Mouse (Mus musculus): Measurements from ENCODE around the gene Cd248.
A peak's percentile ranks its signal among the peaks of the same experiment; 100 is the strongest.
"Not testable (repeated sequence)": the region's sequence is repeated elsewhere in the genome, so short reads cannot be mapped to it uniquely, and the experiment has no call there.

Gene Cd248

DNA sequence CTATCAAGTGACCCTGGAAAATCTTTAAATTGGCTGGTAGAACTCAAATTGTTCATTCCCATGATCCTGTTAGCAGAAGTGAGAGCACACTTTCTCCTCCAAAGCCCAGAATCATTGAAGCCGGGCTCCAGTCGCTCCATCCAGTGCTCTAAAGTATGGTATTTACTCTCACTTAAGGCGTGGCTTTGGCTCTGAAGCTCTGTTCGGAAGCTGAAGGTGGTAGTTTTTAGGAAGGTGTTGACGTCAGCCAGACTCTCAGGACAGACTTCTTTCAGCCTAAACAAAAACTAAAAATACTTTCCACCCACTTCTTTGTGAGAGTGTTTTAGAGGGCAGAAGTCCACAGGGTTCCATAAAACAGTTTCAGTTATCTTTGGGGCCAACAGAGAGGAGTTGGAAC is 5.6 kb downstream of the Cd248 start:
- DNase-seq (ENCODE audit: low spot score) = no peak

DNA sequence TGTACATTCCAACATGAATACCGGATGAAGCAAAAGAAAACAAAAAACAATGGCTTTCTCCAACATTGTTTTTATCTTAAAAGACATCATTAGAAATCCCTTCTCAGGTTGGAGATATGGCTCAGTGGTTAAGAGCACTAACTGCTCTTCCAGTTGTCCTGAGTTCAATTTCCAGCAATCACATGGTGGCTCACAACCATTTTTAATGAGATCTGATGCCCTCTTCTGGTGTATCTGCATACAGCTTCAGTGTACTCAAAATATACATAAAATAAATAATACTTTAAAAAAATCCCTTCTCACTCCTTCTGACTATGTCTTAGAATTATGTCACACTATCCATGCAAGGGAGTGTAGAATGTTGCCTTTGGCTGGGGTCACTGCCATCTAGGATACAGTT is 11.4 kb downstream of the Cd248 start:
- no peak for DNase-seq (ENCODE audit: low spot score)

DNA sequence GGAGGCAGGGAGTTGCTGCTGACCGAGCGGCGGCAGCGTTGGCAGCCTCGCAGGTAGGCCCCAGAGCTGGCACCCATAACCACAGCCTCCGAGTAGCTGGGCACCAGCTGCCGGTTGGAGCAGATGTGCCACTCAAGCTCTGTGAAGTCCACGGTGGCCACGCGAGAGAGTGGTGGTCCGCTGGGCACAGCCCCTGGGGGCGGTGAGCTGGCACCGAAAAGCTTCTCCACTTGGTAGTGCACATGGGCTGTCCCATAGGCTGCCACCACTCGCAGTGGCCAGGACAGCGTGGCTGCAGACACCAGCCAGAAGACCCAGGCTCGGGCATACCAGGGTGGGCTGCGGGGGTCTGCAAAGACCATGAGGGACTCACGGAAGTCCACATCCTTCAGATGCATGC is 14.1 kb downstream of the Cd248 start:
- DNase-seq (ENCODE audit: low spot score) = no peak

DNA sequence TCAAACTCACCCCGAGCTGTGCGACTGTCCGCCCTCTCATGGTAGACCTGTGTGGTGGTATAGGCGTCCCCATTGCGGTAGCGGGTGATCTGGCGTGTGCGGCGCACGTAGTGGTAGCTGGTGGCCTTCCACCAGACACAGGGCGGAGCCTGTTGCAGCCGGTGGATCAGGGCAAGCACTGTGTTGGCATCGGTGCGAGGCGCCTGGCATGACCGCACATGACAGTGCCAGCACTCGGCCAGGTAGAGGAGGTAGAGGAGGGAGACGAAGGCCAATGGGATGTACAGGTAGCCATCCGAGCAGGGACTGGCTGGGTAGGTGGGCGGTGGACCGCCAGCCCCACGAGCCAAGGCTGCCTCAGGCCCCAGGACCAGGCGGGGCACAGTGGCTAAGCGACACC is 14.7 kb downstream of the Cd248 start:
- no peak for DNase-seq (ENCODE audit: low spot score)

DNA sequence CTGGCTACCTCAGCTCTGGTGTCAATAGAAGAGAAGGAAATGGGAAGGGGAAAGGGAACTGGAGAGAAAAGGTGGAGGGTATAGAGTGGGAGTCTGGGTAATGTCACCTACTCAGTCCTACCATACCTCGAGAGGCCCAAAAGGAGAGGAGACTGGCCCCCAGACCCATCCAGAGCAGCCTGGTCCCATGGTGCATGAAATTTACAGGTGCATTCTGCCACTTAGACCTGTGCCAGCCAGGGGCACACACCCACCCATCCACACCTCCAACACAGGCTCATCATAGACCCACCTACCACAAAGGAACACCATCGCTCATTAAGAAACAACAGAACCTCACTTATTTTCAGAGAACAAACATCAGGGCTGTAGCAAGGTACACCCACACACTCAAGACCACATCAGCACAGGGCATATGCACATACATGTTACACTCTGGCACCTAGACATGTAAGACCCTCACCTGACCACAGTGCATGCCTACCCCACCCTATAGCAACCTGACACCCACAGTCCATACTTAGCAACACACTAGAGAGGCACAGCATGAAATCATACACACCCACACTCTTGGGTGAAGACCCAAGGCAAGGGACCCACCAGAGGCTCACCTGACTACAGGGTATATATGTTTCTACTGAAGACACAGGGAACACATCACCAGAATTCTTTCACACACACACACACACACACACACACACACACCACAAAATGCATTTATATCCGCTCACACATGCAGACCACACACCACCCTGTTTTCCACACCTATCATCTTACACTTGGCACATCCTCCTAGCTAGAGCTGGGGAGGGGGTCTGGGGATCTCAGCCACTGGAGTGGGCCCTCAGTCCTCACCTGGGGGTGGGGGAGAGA is 16.3 kb downstream of the Cd248 start:
- DNase-seq (ENCODE audit: low spot score) = no peak

DNA sequence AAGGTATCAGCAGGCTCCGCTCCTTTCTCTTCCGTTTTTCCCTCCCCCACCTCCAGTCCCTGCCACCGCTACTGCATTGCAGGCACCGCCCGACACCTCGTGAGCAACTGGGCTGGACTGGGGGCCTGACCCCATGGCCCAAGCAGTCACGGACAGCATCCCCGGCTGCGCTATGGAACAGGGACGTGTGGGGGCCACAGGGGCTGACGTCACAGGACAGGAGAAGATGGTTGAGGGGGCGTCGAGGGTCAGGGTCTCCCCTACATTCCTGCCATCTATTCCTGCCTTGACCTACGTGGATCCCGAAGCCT is 16.9 kb downstream of the Cd248 start:
- DNase-seq (ENCODE audit: low spot score) = no peak

DNA sequence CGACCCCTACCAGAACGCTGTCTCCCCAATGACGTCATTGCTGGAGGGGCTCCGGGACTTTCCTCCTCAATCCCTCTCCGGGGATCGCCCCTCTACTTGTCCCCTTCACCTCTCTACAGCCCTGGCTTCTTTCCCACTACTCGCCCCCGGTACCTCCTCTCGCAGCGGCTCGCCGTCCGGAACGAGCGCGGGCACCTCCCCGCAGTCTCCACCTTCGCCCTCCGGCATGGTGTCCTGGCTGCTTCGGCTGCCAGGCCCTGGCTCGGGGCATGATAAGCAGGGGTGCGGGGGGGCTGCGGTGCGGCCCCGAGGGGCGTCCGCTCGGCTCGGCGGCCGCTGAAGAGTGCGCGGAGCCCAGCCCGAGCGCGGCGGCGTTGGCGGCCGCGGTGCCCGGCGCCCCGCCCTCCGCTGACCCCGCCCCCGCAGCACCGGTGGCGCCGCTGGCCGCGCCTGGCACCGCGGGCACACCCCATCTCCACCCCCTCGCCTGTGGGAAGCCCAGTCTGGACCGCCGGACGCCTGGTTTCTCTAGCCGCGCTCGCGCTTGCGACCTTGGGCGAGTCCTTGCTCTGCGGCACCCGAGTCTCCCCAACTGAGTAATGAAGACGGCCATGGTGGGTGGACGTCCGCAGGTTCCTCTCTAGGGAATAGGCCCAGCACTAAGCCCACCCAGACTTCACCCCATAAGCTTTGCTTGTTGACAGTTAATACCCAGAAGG is 17.4 kb downstream of the Cd248 start, which contains the start of gene Tmem151a:
Tmem151a (minus strand) TSS at position 387 of the 719 bp plus-strand sequence.
- peak; percentile 46 for DNase-seq (ENCODE audit: low spot score)

DNA sequence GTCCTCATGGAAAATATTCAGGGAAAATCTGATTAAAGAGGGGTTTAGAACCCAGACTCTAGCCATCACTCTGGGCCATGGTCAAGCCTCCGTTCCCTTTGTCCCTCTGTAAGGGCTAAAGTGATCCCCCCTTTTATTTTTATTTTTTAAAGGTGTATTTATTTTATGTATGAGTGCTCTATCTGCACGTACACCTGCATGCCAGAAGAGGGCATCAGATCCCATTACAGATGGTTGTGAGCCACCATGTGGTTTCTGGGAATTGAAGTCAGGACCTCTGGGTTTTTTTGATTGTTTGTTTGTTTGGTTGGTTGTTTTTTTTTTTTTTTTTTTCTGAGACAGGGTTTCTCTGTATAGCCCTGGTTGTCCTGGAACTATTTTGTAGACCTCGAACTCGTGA is 18.7 kb downstream of the Cd248 start:
- DNase-seq (ENCODE audit: low spot score) = not testable (repeated sequence)

DNA sequence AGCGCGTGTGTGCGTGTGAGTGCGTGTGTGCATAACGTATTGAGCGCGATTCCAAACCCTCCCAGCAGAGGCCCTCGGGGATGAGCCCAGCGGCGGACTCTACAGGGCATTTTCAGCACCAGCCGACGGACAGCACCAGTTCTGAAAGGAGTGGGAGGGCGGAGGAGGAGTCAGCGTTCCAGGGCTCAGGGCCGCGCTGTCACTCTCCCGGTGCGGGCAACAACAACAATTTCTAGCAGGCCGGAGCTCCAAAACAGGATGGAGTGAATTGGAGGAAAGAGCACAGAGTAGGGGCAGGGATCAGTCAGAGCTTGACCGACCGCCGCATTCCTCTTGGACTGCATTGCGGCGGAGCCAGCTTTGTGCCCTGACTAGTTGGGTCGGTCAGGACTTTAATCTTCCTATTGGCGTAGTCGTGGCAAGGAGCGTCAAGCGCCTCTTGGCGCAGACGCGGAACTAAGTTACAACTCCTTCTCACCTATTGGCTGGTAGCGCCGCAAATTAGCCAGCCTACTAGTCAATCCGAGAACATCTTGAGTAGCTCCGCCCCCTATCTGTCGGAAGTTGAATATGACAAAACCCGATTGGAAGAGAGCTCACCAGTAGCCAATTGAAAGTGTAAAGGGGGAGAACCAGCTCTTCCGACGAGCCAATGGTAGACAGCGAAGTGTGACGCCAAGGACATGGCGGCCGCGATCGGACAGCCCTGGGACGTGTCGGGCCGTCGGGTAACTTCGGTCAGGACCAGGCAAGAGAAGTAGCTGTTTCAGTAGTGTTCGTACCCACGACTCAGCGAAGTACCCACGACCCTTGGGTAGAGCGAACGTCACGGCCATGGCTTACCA is 20.2 kb downstream of the Cd248 start, which contains the start of gene Yif1a:
Yif1a (plus strand) TSS at position 655 of the 845 bp plus-strand sequence.
- DNase-seq (ENCODE audit: low spot score) = peak; percentile 93

DNA sequence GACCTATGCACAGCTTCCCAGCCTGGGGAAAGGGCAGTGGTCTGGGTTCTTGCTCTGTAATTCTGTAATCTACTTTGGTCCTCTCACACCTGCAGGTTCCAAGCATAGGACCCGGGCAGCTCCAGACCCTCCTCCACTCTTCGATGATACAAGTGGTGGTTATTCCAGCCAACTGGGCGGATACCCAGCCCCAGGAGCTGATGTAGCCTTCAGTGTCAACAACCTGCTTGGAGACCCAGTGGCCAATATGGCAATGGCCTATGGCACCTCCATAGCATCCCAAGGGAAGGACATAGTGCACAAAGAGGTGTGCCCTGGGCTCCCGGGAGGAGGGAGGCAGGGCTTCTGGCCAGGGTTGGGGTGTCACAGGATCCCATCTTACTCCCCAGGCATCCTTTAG is 21.4 kb downstream of the Cd248 start:
- no peak for DNase-seq (ENCODE audit: low spot score)

DNA sequence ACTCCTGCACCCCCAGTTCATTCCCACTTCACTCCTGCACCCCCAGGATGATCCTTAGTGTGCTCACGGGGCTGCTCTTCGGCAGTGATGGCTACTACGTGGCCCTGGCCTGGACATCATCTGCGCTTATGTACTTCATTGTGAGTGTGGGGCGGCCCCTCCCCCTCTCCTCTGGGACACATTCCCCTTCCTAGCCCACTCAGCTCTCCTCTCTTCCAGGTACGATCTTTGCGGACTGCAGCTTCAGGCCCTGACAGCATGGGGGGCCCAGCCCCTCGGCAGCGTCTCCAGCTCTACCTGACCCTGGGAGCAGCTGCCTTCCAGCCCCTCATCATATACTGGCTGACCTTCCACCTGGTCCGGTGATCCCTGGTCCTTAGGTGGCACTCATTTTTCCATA is 24.2 kb downstream of the Cd248 start:
- no peak for DNase-seq (ENCODE audit: low spot score)

DNA sequence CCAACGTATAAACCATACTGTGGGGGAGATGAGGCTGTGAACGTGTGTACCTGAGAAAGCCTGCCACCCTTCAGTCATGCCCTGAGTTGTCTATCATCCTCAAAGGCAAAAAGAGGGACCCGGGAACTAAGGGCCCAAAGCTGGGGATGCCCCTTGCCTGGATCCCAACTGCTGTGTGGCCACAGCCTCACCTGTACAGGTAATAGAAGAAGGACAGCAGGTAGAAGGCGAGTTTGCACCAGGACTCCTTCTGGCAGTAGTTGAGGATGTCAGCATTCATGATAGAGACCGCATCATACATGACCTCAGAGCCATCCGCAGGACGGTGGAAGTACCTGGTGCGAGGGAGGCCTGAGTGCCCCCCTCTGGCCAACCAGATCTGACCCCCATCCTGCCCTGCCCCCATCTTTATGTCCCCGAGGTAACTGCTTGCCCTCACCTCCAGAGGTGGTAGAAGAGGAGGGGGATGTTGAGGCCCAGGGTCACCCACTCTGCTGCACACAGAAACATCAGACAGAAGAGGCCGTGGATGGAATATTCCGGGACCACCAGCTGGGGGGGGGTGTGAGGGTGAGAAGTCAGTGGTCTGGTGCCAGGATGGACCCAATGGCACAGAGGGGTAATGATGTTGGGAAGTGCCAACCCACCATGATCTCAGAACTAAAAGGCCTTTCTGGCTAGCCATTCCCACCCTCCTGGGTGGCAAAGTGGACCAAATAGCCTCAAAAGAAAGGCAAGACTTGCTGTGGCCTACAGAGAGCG is 25.8 kb downstream of the Cd248 start:
- DNase-seq (ENCODE audit: low spot score) = no peak

DNA sequence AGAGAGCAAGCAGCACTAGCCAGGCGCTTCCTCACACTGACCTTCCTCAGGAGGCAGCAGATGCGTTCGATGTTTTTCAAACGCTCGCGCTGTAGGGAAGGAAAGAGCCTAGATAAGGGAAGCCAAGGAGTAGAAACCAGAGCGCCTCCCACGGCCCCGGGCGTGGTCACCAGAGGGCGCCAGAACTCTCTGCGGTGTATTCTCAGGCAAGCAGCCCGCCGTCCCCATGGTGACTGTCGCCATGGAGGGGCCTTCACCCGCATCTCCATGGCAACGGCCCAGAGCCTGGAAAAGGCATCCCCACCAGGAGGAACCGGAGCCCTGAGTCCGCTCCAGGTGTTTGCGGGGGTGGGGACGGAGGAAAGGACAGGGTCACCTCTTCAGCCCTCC is 26.4 kb downstream of the Cd248 start:
- peak; percentile 92 for DNase-seq (ENCODE audit: low spot score)

DNA sequence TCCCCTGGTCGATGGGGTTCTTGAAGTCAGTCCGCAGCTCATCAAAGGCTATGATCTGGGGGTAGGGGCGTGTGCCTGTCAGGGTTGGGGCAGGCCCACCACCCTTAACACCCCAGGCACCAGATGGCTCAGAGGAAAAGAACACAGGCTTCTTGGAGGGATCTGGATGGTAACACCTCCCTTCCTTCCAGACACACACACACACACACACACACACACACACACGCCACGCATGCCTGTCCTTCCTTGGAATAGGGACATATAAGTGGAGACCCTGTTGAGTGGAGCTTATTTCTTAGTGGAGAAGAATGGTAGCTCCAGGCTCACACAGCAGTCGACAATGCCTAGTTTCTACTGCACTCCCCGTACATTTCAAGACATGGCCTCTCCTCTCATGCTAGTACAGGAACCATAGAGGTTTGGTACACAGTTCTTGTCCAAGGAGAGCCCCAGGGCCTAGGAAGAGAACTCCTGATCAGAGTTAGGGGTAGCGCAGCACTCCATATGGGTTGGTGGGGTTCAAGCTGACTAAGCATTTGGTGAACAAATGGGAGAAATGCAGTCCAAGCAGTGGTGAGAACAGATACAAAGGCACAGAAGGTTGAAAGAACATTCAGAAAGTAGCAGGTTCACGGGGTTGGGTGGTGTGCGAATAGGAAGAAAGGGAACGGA is 27.0 kb downstream of the Cd248 start:
- DNase-seq (ENCODE audit: low spot score) = no peak

DNA sequence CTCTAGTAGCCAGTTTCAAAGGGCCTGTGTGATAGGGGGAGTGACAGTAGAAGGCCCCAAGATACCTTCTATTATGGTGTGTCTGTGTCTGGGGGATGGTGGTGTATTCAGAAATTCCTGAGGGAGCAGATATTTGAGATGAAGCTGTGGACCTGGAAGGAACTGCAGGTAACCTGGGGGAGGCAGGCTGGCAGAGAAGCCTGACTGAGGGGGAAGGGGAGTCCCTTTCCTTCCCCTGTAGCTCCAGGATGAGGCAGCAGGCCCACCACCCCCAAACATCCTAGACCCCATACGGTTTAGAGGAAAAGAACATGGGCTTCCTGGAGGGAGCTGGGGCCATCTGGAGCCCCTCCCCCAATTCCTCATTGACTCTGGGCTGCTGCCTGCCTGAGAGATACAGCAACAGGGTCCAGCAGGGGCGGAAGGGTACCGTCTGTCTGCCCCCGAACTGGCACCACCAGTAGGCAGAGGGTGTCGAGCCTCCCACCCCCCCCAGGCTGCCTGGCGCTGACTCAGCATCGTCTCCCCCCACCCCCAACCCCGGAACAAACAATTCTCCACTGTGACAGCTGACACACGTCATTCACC is 28.1 kb downstream of the Cd248 start:
- no peak for DNase-seq (ENCODE audit: low spot score)

DNA sequence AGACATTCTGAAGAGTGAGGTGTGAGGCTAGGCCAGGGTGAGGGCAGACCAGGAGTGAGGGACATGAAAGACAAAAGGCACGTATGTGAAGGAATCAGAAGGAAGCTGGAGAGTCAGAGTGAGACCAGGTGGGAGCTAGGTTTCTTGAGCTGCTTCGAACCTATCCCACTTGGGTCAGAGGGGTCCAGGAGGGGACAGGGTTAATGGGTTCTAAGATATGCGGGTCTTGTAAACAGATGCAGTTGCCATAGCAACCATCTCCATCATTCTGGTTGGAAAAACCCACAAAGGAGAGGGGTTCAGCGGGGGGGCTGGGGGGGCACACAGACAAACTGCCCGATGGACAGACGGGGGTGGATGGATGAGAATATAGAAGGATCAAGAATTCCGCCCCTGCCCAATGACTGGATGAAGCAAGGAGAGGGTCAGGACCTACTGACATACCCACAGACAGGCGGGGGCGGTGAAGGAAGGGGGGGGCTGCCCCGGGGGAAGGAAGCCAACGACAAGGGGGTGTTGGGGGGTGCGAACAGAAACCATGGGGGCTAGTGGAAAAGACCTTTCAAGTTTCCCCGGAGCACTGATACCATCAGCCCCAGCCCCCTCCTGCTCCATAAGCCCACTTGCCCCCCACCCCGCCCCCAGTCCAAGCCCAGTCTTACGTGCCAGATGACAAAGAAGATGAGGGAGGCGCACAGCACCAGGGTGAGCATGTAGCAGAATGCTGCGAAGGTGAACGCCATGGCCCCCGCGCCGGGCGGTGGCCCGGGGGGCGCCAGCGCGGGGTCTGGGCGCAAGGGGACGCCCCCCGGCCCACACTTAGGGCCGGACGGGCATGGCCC is 29.9 kb downstream of the Cd248 start:
- no peak for DNase-seq (ENCODE audit: low spot score)

DNA sequence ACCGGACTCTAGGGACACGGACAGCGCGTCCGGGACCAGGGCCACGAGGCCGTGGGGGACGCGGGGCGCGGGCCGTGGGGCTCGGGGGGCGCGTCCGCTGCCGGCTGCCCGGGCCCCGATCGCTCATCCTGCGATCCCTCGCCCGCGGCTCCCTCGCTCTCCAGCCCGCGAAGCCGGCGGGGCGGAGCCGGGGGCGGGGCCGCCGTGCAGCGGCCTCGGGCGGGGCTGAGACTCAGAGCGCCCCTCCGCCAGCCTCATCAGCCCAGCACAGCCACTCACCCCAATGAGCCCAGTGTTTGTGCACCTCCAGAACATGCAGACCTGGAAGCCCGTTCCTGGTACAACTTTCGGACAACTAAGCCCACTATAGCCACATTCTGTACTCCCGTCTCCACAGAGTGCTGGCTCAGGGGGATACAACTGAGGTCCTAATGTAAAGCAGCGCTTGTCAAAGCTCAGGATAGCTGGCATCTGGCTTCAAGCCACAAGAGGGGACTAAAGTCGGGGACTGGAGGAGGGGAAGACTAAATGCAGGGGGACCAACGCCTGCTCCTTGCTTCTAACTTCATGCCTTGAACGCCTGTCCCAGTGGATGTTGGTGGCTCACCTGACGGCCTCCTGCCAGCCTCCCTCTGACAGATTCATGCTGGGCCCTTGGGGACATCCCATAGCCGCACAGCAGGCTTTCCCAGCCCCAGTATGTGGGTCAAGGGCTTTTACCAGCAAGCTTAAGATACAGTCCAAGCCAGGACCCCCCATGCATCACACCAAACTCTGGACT is 30.7 kb downstream of the Cd248 start, which contains the start of gene Cnih2:
Cnih2 (minus strand) TSS at position 159 of the 781 bp plus-strand sequence.
- peak; percentile 48 for DNase-seq (ENCODE audit: low spot score)

DNA sequence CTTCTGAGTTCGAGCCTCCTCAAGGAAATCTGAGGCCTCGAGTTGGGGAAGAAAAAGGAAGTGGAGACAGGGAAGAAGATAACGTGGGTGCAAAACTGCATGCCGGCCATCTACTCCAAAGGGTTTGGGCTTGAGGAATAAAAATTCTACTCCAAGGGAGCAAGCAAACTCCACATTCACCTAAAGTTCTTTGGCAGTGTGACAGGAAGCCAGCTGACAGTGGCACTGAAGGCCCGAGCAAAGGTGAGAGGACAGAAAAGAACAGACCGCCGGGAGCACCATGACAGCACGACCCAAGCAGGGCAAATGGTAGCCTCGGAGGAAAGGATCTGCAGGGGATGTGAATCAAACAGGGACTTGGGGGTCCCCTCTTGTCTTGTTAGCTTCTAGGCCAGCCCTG is 38.2 kb downstream of the Cd248 start:
- no peak for DNase-seq (ENCODE audit: low spot score)

DNA sequence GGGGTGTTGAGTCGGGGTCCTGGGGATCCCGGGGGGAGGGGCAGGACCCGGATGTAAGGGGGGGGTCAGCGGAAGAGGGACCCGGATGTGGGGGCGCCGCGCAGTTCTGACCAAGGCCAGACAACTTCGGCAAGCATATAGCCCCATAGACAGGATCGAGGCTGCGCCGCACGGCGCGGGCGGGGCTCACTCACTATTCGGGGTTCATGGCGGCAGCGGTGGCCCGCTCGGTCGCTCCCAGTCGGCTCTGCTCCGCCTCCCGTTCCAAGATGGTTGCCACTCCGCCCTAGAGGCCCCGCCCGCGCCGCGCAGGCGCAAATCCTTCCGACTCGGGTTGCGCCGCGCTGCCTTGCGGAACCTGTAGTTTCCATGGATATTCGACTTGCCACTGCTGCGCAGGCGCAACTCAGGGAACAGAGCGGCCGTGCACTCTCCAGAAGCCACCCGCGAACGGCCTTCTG is 38.9 kb downstream of the Cd248 start, which contains the start of gene Rab1b:
Rab1b (minus strand) TSS at position 342 of the 461 bp plus-strand sequence.
- peak; percentile 94 for DNase-seq (ENCODE audit: low spot score)

Measured in urinary bladder, postnatal 25 days (tissue).